Comparison of ENCODE assay signal across 9 mouse cellular contexts in genomic region chr4:130138441-130139213, GRCm38 (mm10). TPM values are rescaled to one million over a fixed set of nuclear protein-coding genes. Genes with fewer than 3 reads are reported as not detected.
DNase-seq lines count a peak whose midpoint lies in the region; ATAC-seq and TF ChIP-seq lines count a peak whose summit lies in the region.
"Had no signal": no experiment of that assay in that cellular context is flagged by ENCODE, and none has a peak within 500 bp of the region (broad histone marks: within the 10 kb centered on the region; RNA-seq: fewer than 3 reads in every experiment).

No protein-coding gene starts in this region.

- H3K27me3 ChIP-seq in embryonic facial prominence, embryonic 12.5 days, result peaks cover 55% of the 10 kb centered on the region
- H3K27me3 ChIP-seq in heart, embryonic 10.5 days (ENCODE audit: insufficient read depth, poor library complexity, severe bottlenecking), result peaks cover 87% of the 10 kb centered on the region
- peaks cover 40% of the 10 kb centered on the region for H3K27me3 ChIP-seq in kidney, embryonic 14.5 days (ENCODE audit: control insufficient read depth, insufficient read depth, low read length)
- H3K27me3 ChIP-seq in liver, embryonic 11.5 days (replicated peaks; ENCODE audit: control insufficient read depth, insufficient read depth, low read length), result peaks cover 62% of the 10 kb centered on the region
- no peaks in the 10 kb centered on the region for H3K27me3 ChIP-seq in testis, adult 2 months (ENCODE audit: control insufficient read depth, insufficient read depth, low read length)

- peak; percentile 70 for TF ChIP-seq CTCF in testis, adult 2 months (IDR thresholded peaks at IDR 0.05; ENCODE audit: control insufficient read depth, insufficient read depth, insufficient replicate concordance, low read depth, low read length)

- ATAC-seq in embryonic facial prominence, embryonic 12.5 days (ENCODE audit: insufficient number of reproducible peaks, insufficient read depth, low FRiP score, low TSS enrichment), result peak; percentile 30; the same call in 1 of the 2 replicates
- ATAC-seq in kidney, embryonic 14.5 days (ENCODE audit: low FRiP score, low TSS enrichment), result peak; percentile 79
- ATAC-seq in liver, embryonic 11.5 days (replicated peaks; ENCODE audit: low FRiP score), result no peak; the same call in 1 of the 2 replicates

- H3K4me2 ChIP-seq in embryonic facial prominence, embryonic 12.5 days (replicated peaks), result peak overlapping the region; percentile 56
- H3K4me2 ChIP-seq in kidney, embryonic 14.5 days (replicated peaks; ENCODE audit: low read depth, low read length), result peak overlapping the region; percentile 58
- peak overlapping the region; percentile 52 for H3K4me2 ChIP-seq in liver, embryonic 11.5 days

- H3K4me3 ChIP-seq in embryonic facial prominence, embryonic 12.5 days, result peak overlapping the region; percentile 28
- H3K4me3 ChIP-seq in heart, embryonic 10.5 days, result peak overlapping the region; percentile 61
- peak overlapping the region; percentile 40 for H3K4me3 ChIP-seq in kidney, embryonic 14.5 days (ENCODE audit: low read length)
- peak overlapping the region; percentile 32 for H3K4me3 ChIP-seq in liver, embryonic 11.5 days (ENCODE audit: low read depth, low read length)
- peak overlapping the region; percentile 32 for H3K4me3 ChIP-seq in testis, adult 2 months (ENCODE audit: control insufficient read depth, low read depth, low read length)
- H3K4me3 ChIP-seq: erythroblast, embryonic 14.5 days had no signal

- TF ChIP-seq POLR2A in testis, adult 2 months (IDR thresholded peaks at IDR 0.05; ENCODE audit: control insufficient read depth, low read depth, low read length), result no peak

- H3K9ac ChIP-seq in embryonic facial prominence, embryonic 12.5 days, result peak overlapping the region; percentile 32; the same call in 1 of the 2 replicates
- peak overlapping the region; percentile 29; the same call in 1 of the 2 replicates for H3K9ac ChIP-seq in kidney, embryonic 14.5 days (ENCODE audit: low read depth, low read length)
- H3K9ac ChIP-seq in liver, embryonic 11.5 days (ENCODE audit: low read depth, low read length), result no peak overlapping the region

- H3K27ac ChIP-seq in embryonic facial prominence, embryonic 12.5 days, result no peak overlapping the region
- peak overlapping the region; percentile 45 for H3K27ac ChIP-seq in heart, embryonic 10.5 days
- no peak overlapping the region for H3K27ac ChIP-seq in kidney, embryonic 14.5 days (ENCODE audit: low read depth, low read length)
- no peak overlapping the region for H3K27ac ChIP-seq in liver, embryonic 11.5 days (ENCODE audit: low read depth, low read length)
- H3K27ac ChIP-seq in testis, adult 2 months (ENCODE audit: control insufficient read depth, insufficient read depth, low read depth, low read length), result no peak overlapping the region

- peaks cover 4% of the 10 kb centered on the region; the same call in 1 of the 2 replicates for H3K4me1 ChIP-seq in embryonic facial prominence, embryonic 12.5 days
- peaks cover 38% of the 10 kb centered on the region for H3K4me1 ChIP-seq in heart, embryonic 10.5 days
- peaks cover 6% of the 10 kb centered on the region; the same call in 1 of the 2 replicates for H3K4me1 ChIP-seq in kidney, embryonic 14.5 days (ENCODE audit: control insufficient read depth, insufficient read depth, low read length)
- peaks cover 6% of the 10 kb centered on the region for H3K4me1 ChIP-seq in liver, embryonic 11.5 days (replicated peaks; ENCODE audit: control insufficient read depth, insufficient read depth, low read length)
- peaks cover 3% of the 10 kb centered on the region; the same call in 1 of the 2 replicates for H3K4me1 ChIP-seq in testis, adult 2 months (ENCODE audit: control insufficient read depth, insufficient read depth, low read length)

- H3K9me3 ChIP-seq in embryonic facial prominence, embryonic 12.5 days, result no peaks in the 10 kb centered on the region
- H3K9me3 ChIP-seq in heart, embryonic 10.5 days, result no peaks in the 10 kb centered on the region
- H3K9me3 ChIP-seq in kidney, embryonic 14.5 days (ENCODE audit: control insufficient read depth, low read length), result no peaks in the 10 kb centered on the region
- no peaks in the 10 kb centered on the region for H3K9me3 ChIP-seq in liver, embryonic 11.5 days (ENCODE audit: control insufficient read depth, low read length)

- H3K36me3 ChIP-seq in embryonic facial prominence, embryonic 12.5 days, result no peaks in the 10 kb centered on the region
- no peaks in the 10 kb centered on the region for H3K36me3 ChIP-seq in heart, embryonic 10.5 days
- H3K36me3 ChIP-seq in kidney, embryonic 14.5 days (ENCODE audit: control insufficient read depth, insufficient read depth, low read length), result no peaks in the 10 kb centered on the region
- no peaks in the 10 kb centered on the region for H3K36me3 ChIP-seq in liver, embryonic 11.5 days (ENCODE audit: control insufficient read depth, insufficient read depth, low read length)
- H3K36me3 ChIP-seq in testis, adult 2 months (ENCODE audit: control insufficient read depth, insufficient read depth, low read length), result no peaks in the 10 kb centered on the region

- peak; percentile 48 for DNase-seq in 416B (ENCODE audit: low read depth)
- DNase-seq in adrenal gland, postnatal 10 days, result peak; percentile 89
- peak; percentile 89 for DNase-seq in heart, embryonic 10.5 days (ENCODE audit: low spot score)
- DNase-seq in liver, embryonic 11.5 days (ENCODE audit: low spot score), result peak; percentile 77
- peak; percentile 24 to 51 for DNase-seq in natural killer cell, adult 2 months (ENCODE audit: low spot score in 2 of 2)

- WGBS in embryonic facial prominence, embryonic 12.5 days, result 1% methylated on average over 56 of the region's 57 CpGs
- WGBS in heart, embryonic 10.5 days, result under 1% methylated on average over 56 of the region's 57 CpGs
- WGBS in kidney, embryonic 14.5 days, result under 1% methylated on average over 52 of the region's 57 CpGs
- WGBS in liver, embryonic 11.5 days, result 1% methylated on average over 54 of the region's 57 CpGs

RNA-seq across cellular contexts. Expression of gene Hcrtr1, which starts 0.5 kb away (rescaled TPM):
- 1 to 10 TPM in 1 of 2 experiments, under 1 TPM in 1; 0.78 to 1.7 TPM for total RNA-seq in adrenal gland, postnatal 10 days (2021)
- 0.27 and 0.32 TPM in 2 replicates for polyA plus RNA-seq in embryonic facial prominence, embryonic 12.5 days (2016; fragmentation: Nextera tagmentation; extraction: Ambion mirVana)
- polyA plus RNA-seq in heart, embryonic 10.5 days (2016; fragmentation: Nextera tagmentation; extraction: Ambion mirVana), result 0.12 and 0.43 TPM in 2 replicates
- polyA plus RNA-seq in kidney, embryonic 14.5 days (2014; fragmentation: Nextera tagmentation; extraction: Ambion mirVana), result not detected in 2 replicates
- polyA plus RNA-seq in liver, embryonic 11.5 days (2014; fragmentation: Nextera tagmentation; extraction: Ambion mirVana), result 0.12 and 0.30 TPM in 2 replicates
- 0.07 and 0.28 TPM in 2 replicates for polyA plus RNA-seq in testis, adult 2 months (2012; rRNA removed)
- polyA plus RNA-seq: erythroblast, embryonic 14.5 days had no signal

RNA-seq across cellular contexts. Expression of gene Pef1, which starts 36.3 kb away (rescaled TPM):
- 10 to 100 TPM; 51.4 to 54.6 TPM for total RNA-seq in adrenal gland, postnatal 10 days (2021)
- polyA plus RNA-seq in embryonic facial prominence, embryonic 12.5 days (2016; fragmentation: Nextera tagmentation; extraction: Ambion mirVana), result 65.6 and 69.5 TPM in 2 replicates
- polyA plus RNA-seq in heart, embryonic 10.5 days (2016; fragmentation: Nextera tagmentation; extraction: Ambion mirVana), result 60.5 and 66.1 TPM in 2 replicates
- 77.3 and 85.9 TPM in 2 replicates for polyA plus RNA-seq in kidney, embryonic 14.5 days (2014; fragmentation: Nextera tagmentation; extraction: Ambion mirVana)
- 56.8 and 58.1 TPM in 2 replicates for polyA plus RNA-seq in liver, embryonic 11.5 days (2014; fragmentation: Nextera tagmentation; extraction: Ambion mirVana)
- polyA plus RNA-seq in testis, adult 2 months (2012; rRNA removed), result 55.6 and 58.3 TPM in 2 replicates

RNA-seq across cellular contexts. Expression of gene Tinagl1, which starts 36.3 kb away (rescaled TPM):
- total RNA-seq in adrenal gland, postnatal 10 days (2021), result 100 to 1,000 TPM in 1 of 2 experiments, 10 to 100 TPM in 1; 69.2 to 114 TPM
- 11.8 and 12.9 TPM in 2 replicates for polyA plus RNA-seq in embryonic facial prominence, embryonic 12.5 days (2016; fragmentation: Nextera tagmentation; extraction: Ambion mirVana)
- 39.0 and 45.2 TPM in 2 replicates for polyA plus RNA-seq in heart, embryonic 10.5 days (2016; fragmentation: Nextera tagmentation; extraction: Ambion mirVana)
- 20.9 and 26.1 TPM in 2 replicates for polyA plus RNA-seq in kidney, embryonic 14.5 days (2014; fragmentation: Nextera tagmentation; extraction: Ambion mirVana)
- polyA plus RNA-seq in liver, embryonic 11.5 days (2014; fragmentation: Nextera tagmentation; extraction: Ambion mirVana), result 15.3 and 16.1 TPM in 2 replicates
- 2.9 and 7.8 TPM in 2 replicates for polyA plus RNA-seq in testis, adult 2 months (2012; rRNA removed)

Comparison
In these comparisons a context has a peak if more than half of its experiments do, and no peak if none do; other contexts are left out.
1. DNase-seq: peak in every context shown above with its lines; median percentile 89 in adrenal gland, postnatal 10 days; 89 in heart, embryonic 10.5 days; 77 in liver, embryonic 11.5 days; 48 in 416B; 38 in natural killer cell, adult 2 months.